Mouse (Mus musculus) testis, adult 2 months (tissue): ENCODE measurements around the gene Htr5b. TPM values are rescaled to one million over a fixed set of nuclear protein-coding genes. Genes with fewer than 3 reads are reported as not detected.

Source experiments
- H3K27ac ChIP-seq: fragments of 200-500 bp; 2 replicates; pipeline ENCODE4 v1.5.1; 2012; ENCODE audit warnings: low read depth, low read length; ENCODE audit not compliant: control insufficient read depth, insufficient read depth
- H3K27me3 ChIP-seq: fragments of 200-500 bp; 2 replicates; pipeline ENCODE4 v1.6.1; 2012; ENCODE audit warnings: mild to moderate bottlenecking, low read length, moderate library complexity; ENCODE audit not compliant: control insufficient read depth, insufficient read depth
- H3K36me3 ChIP-seq: fragments of 200-500 bp; 2 replicates; pipeline ENCODE4 v1.6.1; 2012; ENCODE audit warnings: mild to moderate bottlenecking, low read length; ENCODE audit not compliant: control insufficient read depth, insufficient read depth
- H3K4me1 ChIP-seq: fragments of 200-500 bp; 2 replicates; pipeline ENCODE4 v1.6.1; 2012; ENCODE audit warnings: low read length; ENCODE audit not compliant: control insufficient read depth, insufficient read depth
- H3K4me3 ChIP-seq: fragments of 200-500 bp; 2 replicates; pipeline ENCODE4 v1.5.1; 2012; ENCODE audit warnings: low read depth, mild to moderate bottlenecking, low read length, moderate library complexity, mixed read lengths; ENCODE audit not compliant: control insufficient read depth
- CTCF ChIP-seq: fragments of 200-500 bp; IDR thresholded peaks from 2 replicates; pipeline ENCODE4 v1.5.1; 2012; ENCODE audit warnings: low read depth, mild to moderate bottlenecking, inconsistent platforms, low read length, moderate library complexity; ENCODE audit not compliant: control insufficient read depth, insufficient read depth, insufficient replicate concordance
- POLR2A ChIP-seq: fragments of 200-500 bp; IDR thresholded peaks from 2 replicates; pipeline ENCODE4 v1.6.1; 2012; ENCODE audit warnings: low read depth, mild to moderate bottlenecking, inconsistent platforms, low read length, moderate library complexity; ENCODE audit not compliant: control insufficient read depth
- polyA plus RNA-seq: library from polyadenylated mRNA; depleted of rRNA; stranded (reverse); fragments of >200 nt; gene quantifications from 2 replicates; pipeline ENCODE4 v1.2.3, GENCODE M21; 2012

Gene Htr5b
- polyA plus RNA-seq, 1 experiment, result 6.7 TPM

DNA sequence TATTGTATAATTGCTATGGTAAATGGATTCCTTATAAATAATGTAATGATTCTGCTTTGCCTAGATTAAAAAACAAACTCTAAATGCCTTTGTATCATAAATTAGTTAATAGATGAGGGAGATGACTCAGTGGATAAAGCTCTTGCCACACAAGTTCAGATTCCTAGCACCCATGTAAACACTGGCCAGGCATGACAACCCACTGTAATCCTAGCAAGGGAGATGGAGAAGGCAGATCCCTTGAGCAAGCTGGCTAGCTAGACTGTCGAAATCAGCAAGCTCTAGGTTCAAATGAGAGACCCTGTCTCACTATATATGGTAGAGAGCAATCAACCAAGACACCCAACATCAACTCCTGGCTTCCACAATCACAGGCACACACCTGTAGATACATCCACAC, 9.7 kb downstream of the Htr5b start:
- Histone ChIP-seq H3K27ac (no peak overlapping the region), H3K4me3 (no peak overlapping the region), H3K27me3 (no peaks in the 10 kb centered on the region), H3K4me1 (no peaks in the 10 kb centered on the region), H3K36me3 (no peaks in the 10 kb centered on the region)
- no peak for TF ChIP-seq CTCF
- TF ChIP-seq POLR2A, result no peak

DNA sequence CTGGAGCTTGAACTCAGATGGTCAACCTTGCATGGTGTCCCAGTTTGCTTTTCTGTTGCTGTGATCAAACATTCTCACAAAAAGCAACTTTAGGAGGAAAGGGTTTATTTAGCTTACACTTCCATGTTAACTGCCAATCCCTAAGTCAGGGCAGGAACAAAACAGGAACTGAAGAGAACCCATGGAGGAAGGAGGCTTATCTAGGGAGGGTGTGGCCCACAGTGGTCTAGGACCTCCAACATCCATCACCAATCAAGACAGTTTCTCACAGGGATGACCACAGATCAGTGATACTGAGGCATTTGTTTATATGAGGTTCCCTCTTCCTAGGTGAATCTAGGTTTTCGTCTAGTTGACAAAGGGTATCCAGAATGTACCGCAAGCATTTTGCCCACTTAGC, 16.3 kb downstream of the Htr5b start:
- H3K4me1 ChIP-seq, result no peaks in the 10 kb centered on the region
- H3K4me3 ChIP-seq, result no peak overlapping the region
- TF ChIP-seq CTCF, result no peak
- no peak for TF ChIP-seq POLR2A
- no peaks in the 10 kb centered on the region for H3K27me3 ChIP-seq
- H3K36me3 ChIP-seq, result no peaks in the 10 kb centered on the region
- no peak overlapping the region for H3K27ac ChIP-seq

DNA sequence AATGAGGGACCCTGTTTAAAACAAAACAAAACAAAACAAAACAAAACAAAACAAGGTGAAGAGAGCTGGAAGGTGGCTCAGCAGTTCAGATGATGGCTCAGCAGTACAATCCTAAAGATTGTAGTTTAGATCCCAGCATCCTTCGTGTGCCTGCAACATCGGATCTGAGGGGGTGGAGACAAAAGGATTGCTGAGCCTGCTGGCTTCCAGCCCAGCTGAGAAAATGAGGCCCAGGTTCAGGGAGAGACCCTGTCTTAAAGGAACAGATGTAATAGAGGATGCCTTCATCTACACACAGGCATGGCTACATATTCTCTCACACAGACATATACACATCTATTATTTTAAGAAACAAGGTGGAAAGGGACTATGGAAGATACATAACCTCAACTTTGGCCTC, 17.1 kb downstream of the Htr5b start:
- no peaks in the 10 kb centered on the region for H3K36me3 ChIP-seq
- H3K4me1 ChIP-seq, result no peaks in the 10 kb centered on the region
- H3K27me3 ChIP-seq, result no peaks in the 10 kb centered on the region
- TF ChIP-seq CTCF (no peak), POLR2A (no peak)
- no peak overlapping the region for H3K4me3 ChIP-seq
- H3K27ac ChIP-seq, result no peak overlapping the region

DNA sequence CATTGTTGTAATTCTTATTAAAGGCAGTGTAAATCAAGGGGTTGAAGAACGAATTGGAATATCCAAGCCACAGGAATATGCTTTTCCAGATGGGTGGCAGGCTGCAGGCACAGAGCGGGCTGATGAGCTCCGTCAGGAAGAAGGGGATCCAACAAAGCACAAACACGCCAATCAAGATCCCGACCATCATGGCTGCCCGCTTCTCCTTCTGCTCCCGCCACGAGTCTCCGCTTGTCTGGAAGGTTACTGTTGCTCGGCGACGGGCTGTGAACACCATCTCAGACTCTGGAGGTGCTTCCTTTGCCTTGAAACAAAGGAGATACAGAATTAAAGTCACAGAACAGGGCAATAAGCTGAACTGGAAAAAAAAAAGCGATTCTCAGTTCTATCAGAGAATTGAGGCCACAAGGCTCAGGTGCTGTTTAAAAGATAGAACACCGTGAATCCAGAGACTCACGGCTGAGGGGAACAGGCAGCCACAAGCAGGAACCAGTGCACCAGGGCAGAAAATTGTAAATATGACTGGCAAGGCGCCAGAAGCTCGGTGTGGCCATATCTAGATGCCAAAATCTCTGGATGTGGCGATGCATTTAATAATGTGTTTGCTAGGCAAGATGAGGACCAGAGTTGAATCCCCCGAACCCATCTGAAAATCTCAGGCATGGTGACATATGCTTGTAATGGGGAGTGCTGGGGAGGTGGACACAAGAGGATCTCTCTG, 17.7 kb downstream of the Htr5b start:
- Histone ChIP-seq H3K4me1 (no peaks in the 10 kb centered on the region), H3K27ac (no peak overlapping the region), H3K36me3 (no peaks in the 10 kb centered on the region), H3K4me3 (no peak overlapping the region), H3K27me3 (no peaks in the 10 kb centered on the region)
- TF ChIP-seq CTCF (no peak), POLR2A (no peak)

DNA sequence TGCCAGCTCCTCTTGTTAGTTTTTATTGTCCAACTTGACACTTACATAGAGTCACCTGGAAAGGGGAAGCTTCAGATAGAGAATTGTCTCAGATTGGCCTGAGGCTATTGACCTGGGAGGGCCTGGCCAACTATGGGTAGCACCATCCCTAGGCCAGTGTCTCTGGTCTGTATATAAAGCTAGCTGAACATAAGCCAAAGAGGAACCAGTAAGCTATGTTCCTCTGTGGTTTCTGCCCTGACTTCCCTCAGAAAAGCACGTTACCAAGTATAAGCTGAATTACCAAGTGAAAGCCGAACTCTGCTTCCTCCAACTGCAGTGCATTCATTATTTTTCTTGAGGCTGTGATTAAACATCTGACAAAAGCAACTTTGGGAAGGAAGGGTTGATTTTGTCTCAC, 19.5 kb downstream of the Htr5b start:
- Histone ChIP-seq H3K36me3 (no peaks in the 10 kb centered on the region), H3K4me3 (no peak overlapping the region), H3K4me1 (no peaks in the 10 kb centered on the region), H3K27me3 (no peaks in the 10 kb centered on the region), H3K27ac (no peak overlapping the region)
- no peak for TF ChIP-seq POLR2A
- TF ChIP-seq CTCF, result no peak

DNA sequence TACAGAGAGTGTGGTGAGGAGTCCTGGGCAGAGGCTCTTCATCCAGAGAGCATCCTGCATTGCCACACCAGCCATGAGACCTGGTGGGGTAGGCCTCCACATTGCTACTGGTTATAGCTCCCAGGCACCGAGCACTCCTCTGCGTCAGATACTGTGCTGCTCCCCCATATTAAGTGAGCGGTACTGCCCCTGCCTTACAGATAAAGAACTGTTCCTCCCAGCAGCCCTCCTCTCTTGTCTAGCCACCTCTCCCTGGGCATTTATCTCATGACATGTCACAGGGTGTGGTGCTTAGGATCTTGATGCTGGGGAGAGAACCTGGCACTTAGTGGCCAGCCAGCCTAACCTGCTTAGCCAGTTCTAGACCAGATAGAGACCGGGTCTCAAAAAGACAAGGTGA, 31.2 kb downstream of the Htr5b start:
- H3K27ac ChIP-seq, result no peak overlapping the region
- no peaks in the 10 kb centered on the region for H3K36me3 ChIP-seq
- no peaks in the 10 kb centered on the region for H3K27me3 ChIP-seq
- no peaks in the 10 kb centered on the region for H3K4me1 ChIP-seq
- TF ChIP-seq CTCF (no peak), POLR2A (no peak)
- H3K4me3 ChIP-seq, result no peak overlapping the region

DNA sequence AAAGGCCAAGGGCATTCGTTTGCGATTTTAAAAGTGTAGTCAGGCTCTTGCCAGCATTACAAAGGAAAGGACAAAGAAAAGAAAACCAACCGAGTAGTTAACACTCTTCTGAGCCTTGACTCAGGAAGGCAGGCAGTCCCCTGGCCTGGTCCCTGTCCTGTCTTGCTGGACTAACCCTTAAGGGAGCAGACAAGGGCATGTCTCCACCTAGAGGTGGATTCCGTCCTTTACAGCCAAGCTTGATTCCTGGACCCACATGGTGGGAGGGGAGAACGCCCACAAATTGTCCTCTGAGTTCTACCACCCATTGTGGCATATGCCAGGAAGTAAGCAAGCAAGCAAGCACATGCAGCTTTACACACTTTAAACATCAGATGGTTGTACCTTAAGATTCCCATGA, 38.0 kb downstream of the Htr5b start:
- peak; percentile 25; the same call in 1 of the 2 replicates for TF ChIP-seq CTCF
- TF ChIP-seq POLR2A, result no peak

More for the DNA sequence above, 38.0 kb downstream of the Htr5b start:
- H3K27ac ChIP-seq, result no peak overlapping the region
- no peaks in the 10 kb centered on the region for H3K36me3 ChIP-seq
- H3K4me1 ChIP-seq, result no peaks in the 10 kb centered on the region
- H3K27me3 ChIP-seq, result no peaks in the 10 kb centered on the region
- no peak overlapping the region for H3K4me3 ChIP-seq
